Comparison of ENCODE assay signal across 27 mouse cellular contexts in genomic region chr3:124011685-124012084, GRCm38 (mm10).
"Had no signal": no experiment of that assay in that cellular context is flagged by ENCODE, and none has a peak within 500 bp of the region (broad histone marks: within the 10 kb centered on the region; RNA-seq: fewer than 3 reads in every experiment).

No protein-coding gene starts in this region.

- H3K36me3 ChIP-seq: embryonic facial prominence, embryonic 12.5 days; embryonic facial prominence, embryonic 13.5 days; forebrain, embryonic 10.5 days; forebrain, embryonic 12.5 days; forebrain, embryonic 15.5 days; heart, embryonic 10.5 days had no signal

- H3K4me3 ChIP-seq: embryonic facial prominence, embryonic 12.5 days; embryonic facial prominence, embryonic 13.5 days; erythroblast, embryonic 14.5 days; forebrain, embryonic 10.5 days; forebrain, embryonic 12.5 days; forebrain, embryonic 13.5 days; forebrain, embryonic 15.5 days; gastrocnemius, adult 2 months; heart, adult 2 months; heart, embryonic 10.5 days had no signal

- H3K27ac ChIP-seq: embryonic facial prominence, embryonic 12.5 days; embryonic facial prominence, embryonic 13.5 days; forebrain, embryonic 10.5 days; forebrain, embryonic 12.5 days; forebrain, embryonic 13.5 days; forebrain, embryonic 15.5 days; gastrocnemius, adult 2 months; heart, adult 2 months; heart, embryonic 10.5 days had no signal

- ATAC-seq: forebrain, embryonic 13.5 days; forebrain, embryonic 14.5 days; forebrain, embryonic 15.5 days; forebrain, embryonic 16.5 days; forebrain, postnatal 0 days had no signal

- DNase-seq: cerebellum, adult 9-10 months; cerebellum, adult 9-11 months; cerebellum, postnatal 10 days; cerebellum, postnatal 14 days; cerebellum, postnatal 25 days; cerebellum, postnatal 36 days; embryo, embryonic 11 days; forebrain, postnatal 0 days; gastrocnemius, adult 2 months; gastrocnemius, postnatal 10 days; gastrocnemius, postnatal 14 days; gastrocnemius, postnatal 25 days; gastrocnemius, postnatal 36 days; heart, adult 11 months; heart, adult 18-20 months; heart, adult 2 months had no signal

- H3K9me3 ChIP-seq: embryonic facial prominence, embryonic 12.5 days; embryonic facial prominence, embryonic 13.5 days; forebrain, embryonic 10.5 days; forebrain, embryonic 12.5 days; forebrain, embryonic 13.5 days; forebrain, embryonic 15.5 days; heart, embryonic 10.5 days had no signal

- H3K27me3 ChIP-seq: embryonic facial prominence, embryonic 12.5 days; embryonic facial prominence, embryonic 13.5 days; forebrain, embryonic 12.5 days; forebrain, embryonic 13.5 days; forebrain, embryonic 15.5 days had no signal

- H3K9ac ChIP-seq: embryonic facial prominence, embryonic 12.5 days; embryonic facial prominence, embryonic 13.5 days; forebrain, embryonic 12.5 days; forebrain, embryonic 13.5 days; forebrain, embryonic 15.5 days; forebrain, postnatal 0 days had no signal

- H3K4me1 ChIP-seq: embryonic facial prominence, embryonic 12.5 days; embryonic facial prominence, embryonic 13.5 days; forebrain, embryonic 10.5 days; forebrain, embryonic 12.5 days; forebrain, embryonic 13.5 days; forebrain, embryonic 15.5 days; heart, embryonic 10.5 days had no signal

- H3K4me2 ChIP-seq: embryonic facial prominence, embryonic 12.5 days; embryonic facial prominence, embryonic 13.5 days; forebrain, embryonic 12.5 days; forebrain, embryonic 13.5 days; forebrain, embryonic 15.5 days; heart, embryonic 11.5 days had no signal
